Mouse (Mus musculus) B cell, adult 2 months (primary cell): ENCODE data around the gene Pnkd.

Source experiments
- DNase-seq, 2 experiments: peaks; one replicate each; pipeline ENCODE4 v3.0.0; 2022

Pnkd gene

DNA sequence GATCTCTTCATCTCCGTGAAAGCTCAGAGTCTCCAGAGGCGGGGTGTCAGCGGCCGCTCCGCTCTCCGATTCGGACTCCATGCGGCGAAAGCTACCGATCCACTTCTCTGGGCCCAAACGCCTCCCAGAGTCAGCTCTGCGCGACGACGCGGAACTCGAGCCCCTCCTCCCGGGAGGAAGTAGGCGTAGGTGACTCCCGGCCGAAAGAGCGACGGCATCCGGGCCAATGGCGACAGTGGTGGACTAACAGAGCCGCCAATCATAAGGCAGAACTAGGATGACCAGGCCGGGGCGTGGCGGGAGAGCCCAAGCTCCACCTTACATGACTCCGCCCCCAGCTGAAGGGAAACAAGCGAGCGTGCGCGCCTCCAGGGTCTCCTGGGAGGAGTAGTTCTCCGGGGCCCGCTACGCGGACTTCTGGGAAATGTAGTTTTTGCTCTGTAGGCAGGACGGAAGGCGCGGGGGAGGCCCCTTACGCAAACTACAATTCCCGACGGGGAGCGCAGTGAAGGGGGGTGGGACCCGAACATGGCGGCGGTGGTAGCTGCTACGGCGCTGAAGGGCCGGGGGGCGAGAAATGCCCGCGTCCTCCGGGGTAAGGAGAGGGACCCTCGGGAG lies at the start of gene Pnkd, which contains the start of gene Aamp:
Gene Pnkd, plus strand, starts transcription at position 388 of the 618 bp plus-strand sequence.
Gene Aamp, minus strand, starts transcription at position 196 of the 618 bp plus-strand sequence.
- peak; percentile 99 to 100 for DNase-seq

DNA sequence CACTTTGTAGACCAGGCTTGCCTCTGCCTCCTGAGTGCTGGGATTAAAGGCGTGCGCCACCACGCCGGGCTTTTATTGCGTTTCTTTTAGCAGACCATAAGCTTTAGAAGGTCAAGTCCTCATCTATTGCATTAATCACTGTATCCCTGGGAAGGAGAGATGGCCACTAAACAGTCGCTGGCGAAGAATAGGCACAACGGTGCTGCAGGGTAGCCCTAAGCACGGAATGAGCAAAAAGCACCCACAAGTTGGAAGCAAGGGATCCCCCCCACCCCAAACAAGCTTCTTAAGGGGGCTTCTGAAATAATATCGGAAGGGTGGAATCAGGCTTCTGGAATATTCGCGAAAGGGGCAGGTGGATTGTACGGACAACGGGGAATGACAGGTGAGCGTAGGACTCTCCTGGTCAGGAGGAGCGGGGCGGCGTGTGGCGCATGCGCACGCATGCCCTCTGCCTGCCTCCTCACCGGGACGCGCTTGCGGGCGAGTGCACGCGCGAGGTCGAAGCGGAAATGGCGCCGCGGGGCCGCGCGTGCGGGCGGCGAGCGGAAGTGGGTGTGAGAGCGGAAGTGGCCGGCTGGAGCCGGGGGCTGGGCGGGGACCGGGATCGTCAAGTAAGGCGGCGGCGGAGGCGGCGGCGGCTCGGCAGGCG lies 48.7 kb upstream of the Pnkd start, which contains the start of gene Arpc2:
Gene Arpc2, plus strand, starts transcription at position 147 of the 652 bp plus-strand sequence.
- DNase-seq = peak; percentile 99

DNA sequence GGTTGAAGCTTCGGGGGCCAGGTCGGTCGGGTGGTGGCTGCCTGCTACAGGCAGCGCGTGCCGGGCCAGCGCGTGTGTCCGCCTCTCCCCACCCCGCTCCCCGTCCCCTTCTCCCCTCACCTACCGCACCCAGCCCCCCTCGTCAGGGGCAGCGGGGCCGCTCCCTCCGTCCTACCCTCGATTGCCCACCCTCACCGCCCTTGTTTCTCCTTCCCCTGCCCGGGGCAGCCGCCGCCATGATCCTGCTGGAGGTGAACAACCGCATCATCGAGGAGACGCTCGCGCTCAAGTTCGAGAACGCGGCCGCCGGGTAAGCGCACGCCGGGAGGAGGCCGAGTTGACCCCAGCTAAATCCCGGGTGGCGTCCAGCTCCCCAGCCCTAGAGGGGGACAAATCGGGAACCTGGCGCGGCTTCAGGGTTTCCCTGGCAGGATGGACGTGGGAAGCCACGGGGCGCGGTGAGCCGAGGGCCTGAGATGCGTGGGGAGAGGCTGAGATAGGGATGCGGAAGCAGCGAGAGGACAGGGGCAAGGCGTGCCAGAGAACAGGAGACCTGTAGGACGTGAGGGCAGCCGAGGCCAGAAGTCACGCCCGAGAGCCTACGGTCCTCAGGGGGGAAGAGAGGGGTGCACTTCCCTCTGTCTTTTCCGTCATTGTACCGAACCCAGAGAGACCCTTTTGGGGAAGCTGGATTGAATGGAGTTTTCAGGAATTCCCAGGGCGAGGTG lies 48.0 kb upstream of the Pnkd start:
- peak; percentile 50 to 54 for DNase-seq

DNA sequence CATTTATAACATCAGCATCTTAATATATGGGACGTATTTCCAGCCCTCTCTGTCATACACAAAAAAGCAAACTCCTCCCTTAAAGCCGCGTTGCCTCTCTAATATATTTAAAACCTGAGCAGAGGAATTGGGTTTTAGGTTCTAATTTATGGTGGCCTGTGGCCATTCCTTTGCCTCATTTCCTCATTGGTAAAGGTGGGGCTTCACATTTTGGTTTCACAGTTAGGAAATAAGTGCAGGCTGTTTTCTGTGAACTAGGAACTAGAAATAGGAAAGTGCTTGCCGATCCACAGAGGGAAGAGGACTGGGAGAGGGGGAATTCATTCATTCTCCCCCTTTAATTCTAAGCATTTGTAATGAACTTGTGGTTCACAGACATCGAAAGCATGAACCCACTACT lies 47.1 kb upstream of the Pnkd start:
- no peak for DNase-seq

DNA sequence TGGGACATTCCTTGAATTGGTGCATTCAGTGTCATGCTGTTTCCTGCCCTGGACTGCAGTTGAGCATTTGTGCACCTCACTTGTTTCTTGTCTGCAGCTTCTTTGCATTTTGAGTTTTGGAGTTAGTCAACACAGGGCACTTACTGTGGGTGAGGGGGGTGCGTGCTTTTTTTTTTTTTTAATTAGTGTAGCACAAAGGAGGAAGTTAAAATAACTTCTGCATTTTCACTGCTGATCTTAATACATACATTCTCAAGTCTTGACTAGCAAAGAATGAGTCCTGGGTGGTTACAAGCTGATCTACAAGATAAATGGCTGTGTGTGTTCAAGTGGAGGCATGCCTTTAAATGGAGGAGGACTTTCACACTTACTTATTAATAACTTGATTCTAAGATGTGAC lies 46.6 kb upstream of the Pnkd start:
- DNase-seq = peak in 1 of 2 experiments; percentile 63

DNA sequence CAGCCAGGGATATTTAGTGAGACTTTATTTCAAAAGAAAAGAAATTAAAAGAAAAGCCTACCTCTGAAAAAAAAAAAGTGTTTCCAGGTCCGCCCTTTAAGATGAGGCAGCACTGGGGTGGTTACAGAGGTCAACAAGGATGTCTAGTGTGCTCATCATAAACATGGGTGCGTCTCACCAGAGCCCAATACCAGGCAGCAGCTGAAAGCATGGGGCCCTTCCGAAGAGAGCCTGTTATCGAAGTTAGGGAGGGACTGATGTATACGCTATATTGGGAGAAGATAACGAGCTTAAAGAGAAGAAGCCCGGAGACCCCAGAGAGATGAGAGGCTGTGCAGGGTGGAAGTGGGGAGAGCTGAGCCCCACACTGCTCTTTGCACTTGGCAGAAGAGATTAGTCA lies 45.6 kb upstream of the Pnkd start:
- DNase-seq = peak in 1 of 2 experiments; percentile 5

DNA sequence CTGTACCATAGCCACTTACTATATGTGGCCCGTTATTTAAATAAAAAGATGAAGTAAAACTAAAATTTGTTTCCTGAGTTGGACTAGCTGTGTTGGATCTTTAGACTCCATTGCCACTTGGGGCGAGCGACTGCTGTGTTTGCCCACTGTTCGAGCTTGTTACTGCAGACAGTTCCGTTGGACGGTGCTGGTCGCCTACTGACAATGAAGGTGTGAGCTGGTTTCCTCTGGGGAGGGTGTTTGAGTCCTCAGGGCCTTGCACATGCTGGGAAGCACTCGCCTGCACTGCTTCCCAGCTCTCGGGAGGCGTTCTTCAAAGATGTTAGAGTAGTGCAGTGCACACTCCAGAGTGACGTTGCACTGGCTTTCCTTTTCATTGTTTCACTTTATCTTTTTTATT lies 45.1 kb upstream of the Pnkd start:
- peak; percentile 19 to 34 for DNase-seq

DNA sequence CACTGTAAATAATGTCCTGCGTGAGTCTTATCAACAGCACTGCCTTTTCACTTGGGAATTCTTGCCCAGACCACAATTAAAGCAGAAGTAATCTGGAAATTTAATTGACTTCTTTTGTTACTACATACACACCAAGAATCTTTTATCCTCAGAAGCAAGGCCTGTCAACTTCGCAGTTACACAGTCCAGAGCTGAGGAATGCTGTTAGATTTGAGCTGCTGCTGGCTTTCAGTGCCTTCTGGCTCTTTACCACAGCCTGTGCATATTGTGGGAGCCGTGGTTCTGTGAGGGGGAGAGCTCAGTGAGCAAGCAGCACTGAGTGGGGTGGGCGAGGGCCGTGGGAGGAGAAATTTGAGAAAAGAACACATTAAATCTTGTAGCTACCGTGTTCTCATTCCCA lies 44.4 kb upstream of the Pnkd start:
- no peak for DNase-seq

DNA sequence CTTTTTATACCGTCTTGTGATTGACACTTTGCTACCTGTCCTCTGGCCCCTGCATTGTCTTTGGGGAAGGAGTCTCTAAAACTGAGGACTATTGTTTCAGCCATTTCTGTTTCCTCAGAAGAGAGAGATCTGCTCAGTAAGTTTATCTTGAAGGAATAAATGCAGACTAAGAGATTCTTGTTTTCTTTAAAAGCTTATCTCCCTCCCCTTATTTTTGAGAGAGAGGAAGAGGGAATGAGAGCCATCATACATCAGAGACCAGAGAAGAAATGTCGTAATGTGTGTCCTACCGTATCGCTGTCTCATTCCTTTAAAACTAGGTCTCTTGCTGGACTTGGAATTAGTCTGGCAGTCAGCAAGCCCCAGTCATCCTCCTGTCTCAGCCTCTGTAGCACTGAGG lies 43.9 kb upstream of the Pnkd start:
- no peak for DNase-seq

DNA sequence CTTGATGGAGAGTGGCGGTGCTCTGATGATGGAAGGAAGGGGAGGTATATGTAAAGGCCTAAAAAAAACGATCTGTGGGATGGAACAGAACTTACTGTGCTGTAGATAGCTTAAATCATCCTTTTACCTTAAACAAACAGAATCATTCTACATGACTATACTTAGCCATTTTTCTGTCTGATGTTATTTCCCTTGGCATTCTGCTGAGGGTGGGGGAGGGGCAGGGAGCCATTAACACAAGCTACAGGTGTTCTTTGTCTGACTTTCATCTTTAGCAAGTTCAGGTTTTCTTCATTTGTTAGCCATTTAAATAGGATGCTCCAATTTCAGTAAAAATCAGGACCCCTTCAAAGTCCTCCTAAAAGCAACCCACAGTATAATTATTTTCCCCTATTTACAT lies 39.2 kb upstream of the Pnkd start:
- DNase-seq = no peak

DNA sequence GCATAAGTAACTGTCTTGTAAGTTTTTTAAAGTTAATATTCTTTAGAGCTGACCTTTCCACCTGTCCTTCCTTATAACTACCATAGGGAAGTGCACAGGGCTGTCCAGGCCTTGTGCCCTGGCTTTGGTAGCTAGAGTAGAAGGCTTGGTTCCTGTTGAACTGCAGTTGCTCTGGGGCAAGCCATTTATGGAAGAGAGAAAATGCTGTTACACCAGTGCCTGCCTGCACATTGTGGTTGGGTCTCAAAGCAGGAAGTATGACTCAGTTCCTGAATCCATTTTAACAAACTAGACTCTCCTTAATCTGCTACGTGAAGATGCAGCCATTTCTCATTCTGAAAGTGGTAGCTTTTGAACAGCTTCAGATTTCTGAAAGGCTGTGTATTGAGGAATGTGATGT lies 35.9 kb upstream of the Pnkd start:
- DNase-seq = peak; percentile 56 to 60

DNA sequence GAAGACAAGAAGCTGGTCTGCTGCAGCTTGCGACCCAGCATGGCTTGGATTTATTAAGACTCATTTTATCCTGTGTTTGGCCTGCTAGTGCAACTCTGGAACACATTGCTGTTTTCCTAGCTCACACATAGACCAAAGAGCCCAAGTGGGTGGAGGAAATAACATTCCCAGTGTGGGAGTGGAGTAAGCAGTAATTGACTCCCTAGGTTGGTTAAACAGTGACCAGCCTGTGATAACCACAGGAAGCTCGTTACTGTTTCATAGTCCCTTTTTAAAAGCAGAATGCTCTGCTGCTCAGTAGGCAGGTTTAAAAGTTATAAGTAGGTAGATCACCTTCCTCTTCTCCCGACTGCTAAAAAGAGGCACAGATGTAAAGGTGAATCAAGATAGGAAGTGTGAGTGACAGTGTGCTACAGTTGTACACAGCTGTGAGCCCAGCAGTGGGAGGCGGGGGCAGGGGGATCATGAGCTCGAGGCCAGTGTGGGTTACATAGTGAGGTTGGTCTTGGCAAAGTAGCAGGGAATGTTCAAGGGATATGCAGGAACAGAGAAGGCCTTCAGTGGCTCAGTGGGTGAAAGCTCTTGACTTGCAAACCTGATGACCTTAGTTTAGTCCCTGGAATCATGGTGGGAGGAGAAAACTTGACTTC lies 35.3 kb upstream of the Pnkd start:
- DNase-seq = peak in 1 of 2 experiments; percentile 10

DNA sequence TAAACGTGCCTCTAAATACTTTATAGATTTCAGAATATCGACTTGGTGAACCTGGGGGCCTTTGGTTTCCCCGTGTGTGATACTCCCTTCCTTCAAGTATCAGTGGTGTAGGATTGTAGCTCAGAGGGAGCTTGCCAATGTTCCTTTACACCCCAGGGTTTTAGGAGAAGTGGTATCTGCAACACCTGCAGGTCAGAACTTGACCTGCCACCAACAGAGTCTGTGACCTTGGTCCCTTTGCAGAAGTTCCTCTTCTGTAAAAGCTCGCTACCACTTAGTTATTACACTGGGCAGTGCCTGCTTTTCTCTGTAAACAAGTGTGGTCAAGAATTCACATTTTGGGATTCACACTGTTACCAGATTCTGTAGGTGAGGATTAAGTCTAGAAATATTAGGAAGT lies 34.6 kb upstream of the Pnkd start:
- DNase-seq = no peak

DNA sequence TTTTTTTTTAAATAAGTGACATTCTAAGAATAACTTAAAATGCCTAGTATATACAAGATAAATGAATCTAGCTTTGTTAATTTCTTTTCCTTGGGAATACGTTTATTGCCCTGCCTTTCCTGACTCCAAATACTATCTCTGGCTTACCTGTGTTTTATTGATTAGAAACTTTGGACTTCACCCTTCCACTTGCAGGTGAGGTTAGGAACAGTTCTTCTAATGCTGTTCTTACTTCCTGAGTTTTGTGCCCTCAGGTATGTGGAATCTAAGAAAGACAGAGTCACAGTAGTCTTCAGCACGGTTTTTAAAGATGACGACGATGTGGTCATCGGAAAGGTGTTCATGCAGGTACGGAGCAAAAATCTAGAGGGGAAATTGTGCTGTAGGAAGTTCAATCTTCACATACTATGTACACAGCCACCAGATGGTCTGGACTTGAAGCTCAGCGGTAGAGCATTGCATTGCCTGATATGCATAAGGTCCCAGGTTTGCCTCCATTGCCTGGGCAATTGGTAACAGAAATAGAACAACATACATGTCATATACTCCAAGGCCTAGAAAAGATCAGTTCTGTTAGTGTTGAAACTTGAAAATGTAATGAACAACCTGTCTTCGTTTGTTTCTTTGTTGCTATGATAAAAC lies 28.9 kb upstream of the Pnkd start:
- DNase-seq = no peak

DNA sequence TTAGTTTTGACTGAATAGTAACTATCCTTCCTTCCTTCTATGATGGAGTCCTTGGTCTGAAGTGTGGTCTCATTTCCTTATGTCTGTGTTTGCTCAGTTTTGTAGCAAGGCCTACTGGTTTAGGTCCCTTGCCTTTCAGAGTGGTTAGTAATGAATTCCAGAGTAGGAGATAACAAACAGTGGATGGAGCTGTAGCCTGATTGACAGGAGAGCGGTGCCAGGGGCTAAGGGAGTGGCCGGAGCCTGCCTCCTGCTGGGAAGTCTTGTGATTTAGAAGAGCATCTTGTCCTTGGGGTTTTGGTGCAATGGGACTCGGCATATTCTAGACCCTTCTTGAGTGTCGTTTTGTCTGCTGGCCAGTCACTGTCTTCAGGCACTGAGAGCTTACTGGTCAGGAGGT lies 27.9 kb upstream of the Pnkd start:
- no peak for DNase-seq

DNA sequence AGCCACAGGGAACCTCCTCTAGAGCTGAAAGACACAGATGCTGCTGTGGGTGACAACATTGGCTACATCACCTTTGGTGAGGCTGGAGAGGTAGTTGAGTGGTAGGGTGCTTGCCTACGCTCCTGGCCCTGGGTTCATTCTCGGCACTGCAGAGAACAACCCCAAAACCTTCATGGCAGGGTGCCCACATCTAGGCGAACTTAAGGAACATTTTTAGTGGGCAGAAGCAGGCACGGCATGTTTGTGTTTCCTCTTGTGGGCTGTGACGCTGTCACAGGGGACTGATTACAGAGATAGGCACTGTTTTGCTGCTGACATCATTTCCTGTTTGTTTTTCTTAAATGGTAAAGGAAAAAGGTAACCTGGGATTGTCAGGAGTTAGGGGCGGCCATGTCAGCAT lies 22.2 kb upstream of the Pnkd start:
- no peak for DNase-seq

DNA sequence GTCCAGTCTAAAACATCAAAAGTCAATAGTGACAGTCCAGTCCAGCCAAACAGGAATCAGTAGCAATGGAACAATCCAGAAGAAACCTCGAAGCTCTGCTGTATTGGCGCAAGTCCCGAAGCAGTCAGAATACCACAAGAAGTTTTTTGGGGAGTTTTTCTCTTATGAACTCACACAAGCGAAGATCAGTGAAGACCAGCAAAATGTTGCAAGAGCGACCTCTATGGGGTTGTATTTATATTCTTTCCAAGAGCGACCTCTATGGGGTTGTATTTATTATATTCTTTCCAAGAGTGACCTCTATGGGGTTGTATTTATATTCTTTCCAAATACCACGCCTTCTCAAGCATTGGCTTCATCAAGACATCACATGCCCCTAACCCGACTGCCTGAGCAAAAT lies 16.0 kb upstream of the Pnkd start:
- no peak for DNase-seq

DNA sequence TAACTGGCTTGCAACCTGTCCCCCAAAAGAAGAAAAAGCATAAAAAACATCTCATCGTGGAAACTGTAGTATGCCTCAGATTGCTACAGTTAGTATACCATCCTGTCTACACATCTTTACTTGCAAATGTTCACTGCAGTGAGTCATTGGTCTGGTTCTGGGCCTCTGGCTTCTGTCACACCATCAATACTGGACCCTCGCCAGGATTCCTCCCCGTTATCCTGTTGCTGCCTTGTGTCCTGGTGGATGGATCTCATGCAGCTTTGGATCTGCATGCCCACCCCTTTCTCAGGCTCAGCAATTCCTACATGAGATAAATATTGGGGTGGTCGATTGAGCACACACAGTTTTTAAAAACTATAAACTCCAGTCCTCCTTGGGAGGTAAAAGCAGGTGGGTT lies 13.1 kb upstream of the Pnkd start:
- no peak for DNase-seq

DNA sequence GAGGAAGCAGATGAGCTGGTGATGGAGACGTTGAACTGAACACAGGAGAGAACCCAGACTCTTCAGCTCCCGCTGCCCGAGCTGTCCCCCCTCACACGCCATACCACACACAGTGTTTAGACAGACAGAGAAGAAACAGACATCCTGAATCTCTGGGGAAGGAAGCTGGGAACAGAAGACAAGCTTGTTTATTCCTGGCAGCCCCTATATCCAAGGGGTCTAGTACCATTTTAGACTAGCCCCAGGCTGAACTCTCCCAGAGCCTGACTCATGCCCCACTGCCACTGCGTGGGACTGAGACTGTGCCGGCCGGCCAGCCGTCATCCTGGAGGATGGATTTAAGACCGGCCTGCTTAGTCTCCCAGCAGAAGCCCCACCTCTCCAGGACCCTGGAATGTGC lies 9.7 kb upstream of the Pnkd start:
- DNase-seq = no peak

DNA sequence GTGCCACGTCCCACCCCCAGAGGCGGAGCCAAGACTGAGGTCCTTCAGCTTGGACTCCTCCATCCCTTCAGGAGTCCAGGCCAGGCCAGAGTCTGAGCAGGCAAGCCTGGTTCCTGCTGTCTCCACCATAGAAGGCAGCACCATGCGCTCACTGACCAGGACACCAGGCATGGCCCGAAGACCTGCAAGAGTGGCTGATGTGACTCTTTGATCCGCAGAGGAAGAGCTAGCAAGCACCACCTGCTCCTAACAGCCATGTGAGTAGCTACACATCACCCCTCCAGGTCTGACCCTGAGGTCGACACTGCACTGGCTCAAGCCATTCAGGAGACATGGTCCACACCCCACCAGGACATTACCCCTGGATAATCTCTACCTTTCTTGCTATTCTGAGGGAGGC lies 7.7 kb upstream of the Pnkd start:
- DNase-seq = no peak

DNA sequence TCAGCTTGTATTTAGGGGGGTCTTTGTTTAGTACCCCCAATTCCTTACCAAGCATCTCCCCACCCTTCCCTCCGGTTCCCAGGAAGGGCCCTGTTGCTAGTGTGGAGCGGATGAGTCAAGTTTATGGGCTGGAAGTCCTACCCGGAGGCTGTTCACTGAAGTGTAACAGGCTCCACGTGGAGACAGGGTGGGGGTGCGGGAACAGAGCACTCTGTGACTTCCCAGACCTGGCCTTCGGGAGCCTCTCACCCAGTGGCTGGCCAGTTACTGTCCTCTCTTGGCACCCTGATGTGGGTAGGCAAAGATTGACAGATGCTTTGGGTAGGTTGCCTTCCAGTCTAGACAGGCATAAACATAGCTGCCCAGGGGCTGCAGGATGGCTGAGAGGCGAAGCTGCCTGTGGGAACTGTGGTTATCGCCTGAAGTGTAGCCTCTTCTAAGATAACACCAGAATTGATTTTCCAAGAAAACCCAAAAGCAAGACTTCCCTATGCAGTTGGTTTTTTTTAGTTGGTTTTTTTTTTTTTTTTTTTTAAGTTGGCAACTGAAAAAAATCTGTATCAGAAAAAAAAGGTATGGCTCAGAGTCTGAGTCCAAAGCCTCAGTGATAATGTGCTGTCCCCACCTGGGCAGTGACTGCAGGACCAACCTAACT lies 6.7 kb upstream of the Pnkd start:
- no peak for DNase-seq

DNA sequence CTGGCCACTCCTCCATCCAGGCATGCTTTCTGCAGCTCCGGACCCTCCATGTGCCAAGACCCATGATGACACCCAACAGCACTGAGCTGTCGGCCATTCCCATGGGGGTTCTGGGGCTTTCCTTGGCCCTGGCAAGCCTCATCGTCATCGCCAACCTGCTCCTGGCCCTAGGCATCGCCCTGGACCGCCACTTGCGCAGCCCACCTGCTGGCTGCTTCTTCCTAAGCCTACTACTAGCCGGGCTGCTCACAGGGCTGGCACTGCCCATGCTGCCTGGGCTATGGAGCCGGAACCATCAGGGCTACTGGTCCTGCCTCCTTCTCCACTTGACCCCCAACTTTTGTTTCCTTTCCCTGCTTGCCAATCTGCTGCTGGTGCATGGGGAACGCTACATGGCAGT lies 6.2 kb upstream of the Pnkd start, which contains the start of gene Gpbar1:
Gene Gpbar1, plus strand, starts transcription at position 13 of the 400 bp plus-strand sequence.
- no peak for DNase-seq
